Mouse (Mus musculus) cerebellum, postnatal 36 days (tissue): ENCODE measurements at regions not wholly inside any gene's neighbourhood (a gene's known extent, or its start where the extent isn't known, plus 50 kb on each side); places are given as distances from the start of the nearest gene placed in this dataset.

Experiments
- DNase-seq, 2 experiments: peaks; one replicate each; pipeline ENCODE4 v3.0.0; 2021 to 2022; ENCODE audit warnings: mixed read lengths in 2 of 2

DNA sequence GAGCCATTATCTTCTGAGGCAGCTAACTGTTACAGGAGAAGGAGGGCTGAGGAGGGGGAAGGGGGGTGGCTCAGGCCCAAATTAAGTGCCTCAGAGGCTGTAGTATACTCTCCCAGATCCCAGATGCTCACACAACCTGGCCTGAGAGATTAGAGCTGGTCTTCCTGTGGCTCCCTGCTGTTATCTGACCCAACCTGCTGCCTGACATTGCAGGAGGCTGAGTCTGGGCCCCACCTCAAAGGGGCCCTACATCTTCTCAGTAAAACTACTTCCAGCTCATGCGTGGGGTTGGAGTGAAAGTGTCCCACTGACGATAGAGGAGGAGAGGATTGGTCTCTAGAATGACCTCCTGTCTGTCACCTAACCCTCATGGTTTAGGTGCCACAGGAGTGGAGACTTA is 64.0 kb upstream of the Lmo2 start:
- DNase-seq = no peak

DNA sequence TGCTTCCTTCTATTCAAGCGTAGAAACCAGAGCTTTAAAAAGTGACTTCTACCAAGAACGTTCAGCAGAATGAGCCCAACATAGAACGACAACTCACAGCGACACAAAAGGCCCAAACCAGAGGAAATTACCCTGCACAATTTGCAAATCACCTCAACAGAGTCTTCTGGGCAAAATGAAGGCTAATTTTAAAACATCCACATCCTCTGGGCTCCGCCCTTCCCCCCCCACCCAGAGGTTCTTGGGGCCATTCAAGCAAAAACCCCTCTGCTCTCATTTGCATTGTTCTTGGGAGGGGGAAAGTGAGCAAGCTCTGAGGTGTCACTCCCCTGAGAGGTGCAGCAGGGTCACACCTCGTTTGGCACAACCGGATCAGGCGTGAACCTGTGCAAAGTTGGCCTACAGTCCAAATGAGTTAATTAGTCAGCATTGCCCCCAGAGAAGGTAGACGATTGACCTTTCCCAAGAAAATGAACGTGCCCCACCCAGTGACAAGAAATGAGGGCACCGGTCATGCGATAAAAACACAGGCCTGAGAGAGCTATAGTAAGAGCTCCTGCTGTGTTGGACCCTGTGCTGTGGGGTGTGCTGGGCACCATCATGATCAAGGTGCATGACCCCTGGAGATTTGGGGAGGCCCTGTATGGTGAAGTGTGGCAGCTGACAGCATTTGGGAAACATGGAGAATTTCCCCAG is 62.7 kb upstream of the Lmo2 start:
- no peak for DNase-seq

DNA sequence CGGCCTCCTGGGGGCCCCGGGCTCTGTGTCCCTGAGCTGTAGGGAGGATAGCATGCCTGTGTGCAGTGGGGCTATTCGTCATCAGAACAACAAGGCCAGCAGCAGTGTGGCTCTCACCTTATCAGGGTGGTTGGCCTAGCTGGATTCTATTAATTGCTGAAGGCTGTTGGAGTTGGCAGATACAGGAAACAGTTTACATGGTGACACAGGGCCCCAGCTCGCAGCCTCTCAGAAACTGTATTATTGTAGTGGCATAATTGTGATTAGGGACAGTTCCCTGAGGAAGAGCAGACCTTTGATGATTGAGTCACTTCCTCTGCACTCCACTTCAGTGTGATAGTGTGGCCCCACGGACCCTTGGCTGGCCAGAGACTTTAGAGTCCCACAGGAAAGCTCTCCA is 61.6 kb upstream of the Lmo2 start:
- no peak for DNase-seq

DNA sequence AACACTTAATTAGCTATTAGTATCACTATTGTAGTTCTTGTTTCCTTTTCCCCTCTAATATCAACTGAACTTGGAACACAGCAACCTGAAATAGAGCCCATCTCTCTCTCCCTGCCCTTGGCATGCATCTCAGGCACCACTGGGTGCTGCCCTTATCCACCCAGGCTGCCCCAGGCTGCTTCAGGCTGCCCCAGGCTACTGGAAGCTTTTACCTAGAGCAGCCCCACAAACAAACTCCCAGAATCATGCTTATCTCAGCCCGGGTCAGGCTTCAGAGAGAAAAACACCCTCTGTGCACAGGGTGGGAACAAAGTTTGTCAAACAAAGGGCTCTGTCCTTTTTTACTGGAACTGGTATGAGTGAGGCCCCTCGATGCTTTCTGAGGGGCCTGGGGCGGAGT is 61.0 kb upstream of the Lmo2 start:
- DNase-seq = no peak

DNA sequence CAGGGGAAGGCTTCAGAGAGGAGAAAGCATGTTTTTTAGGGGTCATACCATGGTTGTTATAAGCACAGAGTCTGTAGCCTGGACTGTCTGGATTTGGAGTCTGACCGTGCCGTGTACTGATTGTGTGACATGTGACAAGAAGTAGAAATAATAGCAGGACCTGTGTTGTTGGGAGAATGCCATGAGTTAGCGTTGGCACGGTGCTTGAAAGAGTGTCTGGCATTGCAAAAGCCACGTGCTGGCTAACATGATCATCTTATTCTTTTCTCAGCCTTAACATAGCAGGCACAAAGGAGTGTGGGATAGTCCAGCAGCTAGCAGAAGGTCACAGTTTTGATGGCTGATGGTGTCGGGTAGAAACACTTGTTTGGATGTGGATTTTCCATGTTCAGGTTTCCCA is 58.1 kb upstream of the Lmo2 start:
- DNase-seq = no peak

DNA sequence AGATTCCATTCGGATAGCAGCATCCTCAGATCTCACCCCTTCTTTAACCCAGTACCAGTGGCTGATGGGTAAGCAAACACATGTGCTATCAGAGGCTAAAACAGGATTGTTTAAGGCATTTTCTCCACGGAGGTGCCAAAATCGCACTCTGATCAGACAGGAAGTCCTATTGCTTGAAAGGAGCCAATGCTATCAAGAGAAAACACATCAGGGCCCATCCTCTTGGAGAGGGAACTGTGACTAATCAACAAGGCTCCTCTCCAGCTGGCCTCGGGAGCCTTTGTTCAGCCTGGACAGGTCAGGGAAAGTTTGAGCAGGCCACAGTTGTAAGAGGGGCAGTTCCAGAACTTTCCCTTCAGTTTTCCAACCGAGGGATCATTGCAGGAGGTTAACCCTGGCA is 57.4 kb upstream of the Lmo2 start:
- no peak for DNase-seq

DNA sequence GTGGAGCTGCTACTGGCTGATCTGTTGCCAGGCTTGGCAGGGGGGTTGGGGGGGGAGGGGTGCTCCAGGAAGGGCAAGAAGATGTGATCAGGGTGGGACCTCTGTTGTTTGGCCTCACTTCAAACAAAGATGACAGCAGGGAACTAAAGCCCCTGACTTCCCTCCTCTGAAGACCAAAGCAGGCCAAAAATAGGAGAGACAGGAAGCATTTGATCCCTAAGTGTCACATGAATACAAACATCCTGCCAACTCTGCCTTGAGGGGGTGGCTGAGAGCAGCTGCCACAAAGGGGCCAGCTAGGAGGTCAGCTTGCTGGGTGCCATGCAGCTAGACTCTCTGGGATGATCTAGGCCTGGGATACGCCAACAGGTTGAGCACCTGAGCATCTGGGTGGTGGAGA is 56.3 kb upstream of the Lmo2 start:
- DNase-seq = no peak

DNA sequence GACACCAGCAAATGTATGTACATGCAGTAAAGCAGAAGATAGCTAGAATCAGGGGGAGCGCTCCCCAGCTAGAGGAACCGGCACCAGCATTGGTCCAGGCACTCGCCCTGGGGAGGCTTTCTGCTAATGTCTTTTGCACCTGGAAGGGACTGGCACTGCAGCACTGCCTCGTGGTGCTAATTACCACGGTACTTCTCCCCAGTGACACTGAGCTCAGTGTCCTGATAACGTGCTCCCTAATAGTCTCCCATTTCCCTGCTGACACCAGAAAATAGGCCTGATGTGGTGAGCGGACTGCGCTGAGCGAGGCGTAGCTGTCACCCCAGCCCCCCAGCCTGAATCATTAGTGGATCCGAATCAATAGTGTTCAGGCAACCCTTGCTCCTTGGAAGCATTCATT is 55.0 kb upstream of the Lmo2 start:
- DNase-seq = no peak

DNA sequence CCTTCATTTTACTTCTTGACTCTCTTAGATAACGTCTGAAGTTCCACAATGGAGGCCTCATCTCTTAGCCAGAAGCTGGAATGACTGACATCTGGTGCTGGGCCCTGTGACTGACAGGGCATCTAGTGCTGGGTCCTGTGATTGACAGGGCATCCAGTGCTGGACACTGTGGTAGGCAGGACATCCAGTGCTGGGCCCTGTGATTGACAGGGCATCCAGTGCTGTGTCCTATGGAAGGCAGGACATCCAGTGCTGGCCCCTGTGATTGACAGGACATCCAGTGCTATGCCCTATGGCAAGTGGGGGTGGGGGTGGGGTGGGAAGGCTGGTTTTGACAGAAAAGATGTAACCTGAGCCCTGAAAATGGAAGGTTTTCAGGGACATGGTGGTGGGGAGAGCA is 52.1 kb upstream of the Lmo2 start:
- DNase-seq = no peak

DNA sequence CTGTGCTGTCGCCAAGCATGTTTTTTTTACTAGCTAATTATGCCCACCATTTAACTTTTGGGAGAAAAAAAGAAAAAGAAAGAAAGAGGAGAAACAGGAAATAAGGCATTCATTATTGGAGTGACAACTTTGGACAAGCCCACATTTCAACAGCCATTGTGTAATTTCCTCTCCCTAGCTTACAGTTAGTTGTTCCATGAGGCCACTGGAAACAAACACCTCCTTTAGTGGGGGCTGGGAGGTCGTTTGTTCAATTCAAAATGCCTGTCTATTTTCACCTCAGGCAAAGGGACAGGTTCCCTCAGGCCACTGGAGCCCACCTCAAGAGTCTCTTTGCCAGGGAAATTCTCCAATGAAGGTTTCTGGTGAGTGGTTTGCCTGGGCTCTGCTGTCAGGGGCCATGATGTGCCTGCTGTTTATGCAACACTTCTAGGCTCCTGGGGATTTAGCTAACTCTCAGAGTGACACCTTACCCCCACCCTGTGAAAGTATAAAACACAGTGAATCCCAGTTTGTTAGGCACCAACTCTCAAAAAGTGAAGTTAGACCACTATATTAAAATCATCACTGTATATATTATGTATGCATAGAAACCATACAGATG is 51.1 kb upstream of the Lmo2 start:
- DNase-seq = no peak
